Mouse (Mus musculus): ENCODE measurements at regions not wholly inside any gene's neighbourhood (a gene's known extent, or its start where the extent isn't known, plus 50 kb on each side); places are given as distances from the start of the nearest gene placed in this dataset.

GRCm38 (mm10) chr12:71725713-71726336 is 105.1 kb upstream of the Daam1 start:
- ATAC-seq (replicated peaks; ENCODE audit: insufficient number of reproducible peaks, low FRiP score, low TSS enrichment, poor library complexity, severe bottlenecking): no peak

GRCm38 (mm10) chr12:71743345-71743744 is 87.5 kb upstream of the Daam1 start:
- no peak for ATAC-seq (replicated peaks; ENCODE audit: insufficient number of reproducible peaks, low FRiP score, low TSS enrichment, poor library complexity, severe bottlenecking)

DNA sequence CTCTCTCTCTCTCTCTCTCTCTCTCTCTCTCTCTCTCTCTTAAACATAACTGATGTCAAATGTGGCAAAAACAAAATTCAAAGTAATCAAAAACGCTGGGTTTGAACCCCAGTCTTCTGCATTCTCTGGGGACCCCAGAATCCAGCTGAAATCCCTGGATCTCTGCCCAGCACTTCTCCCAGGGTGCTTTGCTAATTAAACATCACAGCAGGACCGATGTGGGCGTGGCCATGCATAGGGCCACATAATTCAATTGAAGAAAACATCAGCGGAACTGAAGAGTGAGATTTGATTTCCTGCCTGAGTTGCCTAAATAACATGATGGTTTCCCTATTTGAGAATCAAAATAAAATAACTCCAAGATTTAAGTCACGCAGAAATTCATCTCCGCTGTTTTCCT is 84.9 kb upstream of the Daam1 start:
- ATAC-seq (replicated peaks; ENCODE audit: insufficient number of reproducible peaks, low FRiP score, low TSS enrichment, poor library complexity, severe bottlenecking): no peak

- ATAC-seq (replicated peaks; ENCODE audit: insufficient number of reproducible peaks, low FRiP score, low TSS enrichment, poor library complexity, severe bottlenecking): no peak
Measured at GRCm38 (mm10) chr12:71747386-71747785, 83.5 kb upstream of the Daam1 start.

- no peak for ATAC-seq (replicated peaks; ENCODE audit: insufficient number of reproducible peaks, low FRiP score, low TSS enrichment, poor library complexity, severe bottlenecking)
Measured at GRCm38 (mm10) chr12:71747831-71748368, 83.0 kb upstream of the Daam1 start.

DNA sequence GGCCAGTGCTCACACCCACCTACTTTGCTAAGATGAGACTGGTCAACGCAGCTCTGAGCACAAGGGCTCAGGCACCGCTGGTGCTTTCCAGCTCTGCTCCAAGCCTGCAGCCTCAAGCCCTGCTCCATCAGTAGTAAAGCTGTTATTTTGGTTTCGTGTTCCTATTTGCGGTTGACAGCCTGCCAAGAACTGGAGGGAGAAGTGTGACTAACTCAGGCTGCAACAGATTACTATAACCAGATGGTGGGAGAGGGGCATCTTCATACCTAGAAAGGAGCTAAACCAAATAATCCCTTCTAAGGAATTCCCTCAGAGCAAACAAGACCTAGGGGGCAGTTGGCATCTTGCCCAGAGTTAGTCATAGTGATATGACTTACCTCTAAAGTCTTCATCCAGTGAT is 82.1 kb upstream of the Daam1 start:
- ATAC-seq (replicated peaks; ENCODE audit: insufficient number of reproducible peaks, low FRiP score, low TSS enrichment, poor library complexity, severe bottlenecking): no peak

- ATAC-seq (replicated peaks; ENCODE audit: insufficient number of reproducible peaks, low FRiP score, low TSS enrichment, poor library complexity, severe bottlenecking): no peak
Measured at GRCm38 (mm10) chr12:71749668-71750067, 81.2 kb upstream of the Daam1 start.

GRCm38 (mm10) chr12:71752741-71753260 is 78.1 kb upstream of the Daam1 start:
- ATAC-seq (replicated peaks; ENCODE audit: insufficient number of reproducible peaks, low FRiP score, low TSS enrichment, poor library complexity, severe bottlenecking): no peak

GRCm38 (mm10) chr12:71753276-71753675 is 77.6 kb upstream of the Daam1 start:
- no peak for ATAC-seq (replicated peaks; ENCODE audit: insufficient number of reproducible peaks, low FRiP score, low TSS enrichment, poor library complexity, severe bottlenecking)

GRCm38 (mm10) chr12:71763194-71763593 is 67.7 kb upstream of the Daam1 start:
- ATAC-seq (replicated peaks; ENCODE audit: insufficient number of reproducible peaks, low FRiP score, low TSS enrichment, poor library complexity, severe bottlenecking): no peak

- ATAC-seq (replicated peaks; ENCODE audit: insufficient number of reproducible peaks, low FRiP score, low TSS enrichment, poor library complexity, severe bottlenecking): no peak
Measured at GRCm38 (mm10) chr12:71766086-71766485, 64.8 kb upstream of the Daam1 start.

DNA sequence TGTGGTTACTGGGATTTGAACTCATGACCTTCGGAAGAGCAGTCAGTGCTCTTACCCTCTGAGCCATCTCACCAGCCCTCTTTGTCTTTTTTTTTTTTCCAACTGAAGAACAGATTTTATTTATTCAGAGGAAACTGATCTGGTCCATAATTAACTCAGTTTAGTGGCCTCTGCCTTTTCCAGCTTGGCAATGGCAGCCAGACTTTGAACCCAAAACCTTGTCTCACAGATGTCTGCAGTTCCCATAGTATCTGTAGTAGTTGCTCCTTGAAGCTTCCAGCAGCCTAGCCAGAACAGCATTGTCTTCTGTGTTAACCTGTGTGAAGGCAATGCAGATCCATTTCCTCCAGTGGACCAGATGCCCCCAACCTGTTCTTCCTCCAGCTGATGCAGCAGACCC is 64.2 kb upstream of the Daam1 start:
- ATAC-seq (replicated peaks; ENCODE audit: insufficient number of reproducible peaks, low FRiP score, low TSS enrichment, poor library complexity, severe bottlenecking): no peak

DNA sequence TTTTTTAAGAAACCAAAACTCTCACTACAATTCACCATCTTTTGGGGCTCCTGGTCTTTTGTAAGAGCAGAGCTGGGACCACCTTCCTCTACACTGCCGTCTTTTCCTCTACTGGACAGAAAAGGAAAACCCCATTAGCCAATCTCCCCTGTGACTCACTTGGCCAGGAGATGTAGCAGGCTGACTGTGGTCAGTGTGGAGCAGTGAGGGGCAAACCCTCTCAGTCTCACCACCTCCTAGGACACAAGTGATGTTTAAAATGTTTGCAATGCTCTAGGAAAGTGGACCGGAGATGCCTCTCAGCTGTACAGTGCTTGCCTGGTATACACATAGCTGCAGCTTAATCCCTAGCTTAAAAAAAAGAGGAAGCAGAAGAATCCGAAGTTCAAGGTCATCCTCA is 63.0 kb upstream of the Daam1 start:
- ATAC-seq (replicated peaks; ENCODE audit: insufficient number of reproducible peaks, low FRiP score, low TSS enrichment, poor library complexity, severe bottlenecking): no peak

DNA sequence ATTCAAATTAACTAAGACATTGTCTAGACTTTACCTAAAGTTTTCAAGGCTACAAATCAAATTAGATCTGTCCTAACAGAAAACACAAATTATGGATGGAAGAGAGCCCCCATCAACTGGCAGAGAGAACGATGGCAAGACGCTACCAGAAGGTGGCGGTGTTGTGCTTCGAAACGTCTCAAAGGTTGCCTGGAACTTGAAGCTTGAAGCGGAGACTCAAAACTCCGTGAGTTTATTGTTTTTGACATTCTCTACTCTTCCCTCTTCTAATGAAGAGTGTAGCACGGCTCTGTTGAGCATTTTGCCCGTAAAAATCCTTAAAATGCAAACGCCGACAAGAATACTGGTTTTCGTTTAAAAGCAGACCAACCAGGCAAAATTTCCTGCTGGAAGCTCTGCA is 62.4 kb upstream of the Daam1 start:
- ATAC-seq (replicated peaks; ENCODE audit: insufficient number of reproducible peaks, low FRiP score, low TSS enrichment, poor library complexity, severe bottlenecking): peak; percentile 59; the same call in 1 of the 2 replicates

GRCm38 (mm10) chr12:71768890-71769289 is 62.0 kb upstream of the Daam1 start:
- ATAC-seq (replicated peaks; ENCODE audit: insufficient number of reproducible peaks, low FRiP score, low TSS enrichment, poor library complexity, severe bottlenecking): no peak

- ATAC-seq (replicated peaks; ENCODE audit: insufficient number of reproducible peaks, low FRiP score, low TSS enrichment, poor library complexity, severe bottlenecking): no peak
Measured at GRCm38 (mm10) chr12:71769302-71769701, 61.6 kb upstream of the Daam1 start.

GRCm38 (mm10) chr12:71773891-71774290 is 57.0 kb upstream of the Daam1 start:
- ATAC-seq (replicated peaks; ENCODE audit: insufficient number of reproducible peaks, low FRiP score, low TSS enrichment, poor library complexity, severe bottlenecking): no peak

- no peak for ATAC-seq (replicated peaks; ENCODE audit: insufficient number of reproducible peaks, low FRiP score, low TSS enrichment, poor library complexity, severe bottlenecking)
Measured at GRCm38 (mm10) chr12:71775126-71775525, 55.8 kb upstream of the Daam1 start.

DNA sequence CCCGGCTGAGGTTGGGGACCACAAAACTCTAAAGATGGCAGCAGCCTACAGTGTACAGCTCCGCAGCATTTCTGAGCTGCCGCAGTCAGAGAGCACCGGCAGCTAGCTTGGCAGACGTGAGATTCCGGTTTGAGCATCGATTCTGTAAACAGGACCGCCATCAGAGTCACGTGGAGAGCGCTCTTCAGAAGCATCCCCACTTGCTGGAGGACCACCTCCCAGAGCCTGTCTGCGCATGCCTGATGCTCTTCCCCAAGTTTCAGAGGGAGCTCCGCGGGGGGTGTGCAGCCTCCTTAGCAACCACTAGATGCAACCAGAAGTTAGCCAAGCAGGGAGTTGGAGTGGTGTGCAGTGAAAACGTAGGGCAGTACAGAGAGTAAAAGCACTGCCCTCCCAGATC is 52.7 kb upstream of the Daam1 start:
- no peak for ATAC-seq (replicated peaks; ENCODE audit: insufficient number of reproducible peaks, low FRiP score, low TSS enrichment, poor library complexity, severe bottlenecking)

DNA sequence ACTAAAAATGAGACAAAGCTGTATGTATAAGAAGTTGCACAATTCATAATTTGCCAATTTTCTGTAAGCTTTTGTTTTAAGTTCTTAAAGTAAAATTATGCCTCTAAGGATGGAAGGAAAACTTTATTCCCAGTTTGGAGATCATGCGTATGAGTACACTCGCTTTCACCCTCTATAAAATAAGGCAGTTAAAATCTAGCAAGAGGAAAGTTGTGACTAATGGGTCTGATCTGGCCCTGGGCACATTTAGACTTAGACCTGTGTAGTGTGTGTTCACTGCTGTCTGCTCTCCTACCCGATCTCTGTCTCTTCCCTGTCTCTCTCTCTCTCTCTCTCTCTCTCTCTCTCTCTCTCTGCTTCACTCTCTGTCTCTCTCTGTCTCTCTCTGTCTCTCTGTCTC is 51.9 kb upstream of the Daam1 start:
- no peak for ATAC-seq (replicated peaks; ENCODE audit: insufficient number of reproducible peaks, low FRiP score, low TSS enrichment, poor library complexity, severe bottlenecking)

- ATAC-seq (replicated peaks; ENCODE audit: insufficient number of reproducible peaks, low FRiP score, low TSS enrichment, poor library complexity, severe bottlenecking): no peak
Measured at GRCm38 (mm10) chr12:71779418-71779817, 51.5 kb upstream of the Daam1 start.

Measured in monocyte, adult 5-6 weeks (primary cell).